Mouse (Mus musculus): ENCODE data around the gene Klhl25. TPM values are rescaled to one million over a fixed set of nuclear protein-coding genes. Genes with fewer than 3 reads are reported as not detected.

Klhl25 gene
- 40.1 and 42.8 TPM in 2 replicates for polyA plus RNA-seq (2015; fragmentation: Nextera tagmentation; extraction: Ambion mirVana)

- Histone ChIP-seq H3K9ac (replicated peaks) (peak within 1 kb of the TSS; percentile 79), H3K4me2 (replicated peaks) (peak within 1 kb of the TSS; percentile 61), H3K27ac (replicated peaks) (peak within 1 kb of the TSS; percentile 82), H3K27me3 (no peaks in the 10 kb centered on the region), H3K4me3 (peak within 1 kb of the TSS; percentile 73), H3K9me3 (no peaks in the 10 kb centered on the region), H3K36me3 (no peaks in the 10 kb centered on the region), H3K4me1 (peaks cover 45% of the 10 kb centered on the region)
- ATAC-seq (replicated peaks) = peak; percentile 96
- WGBS = under 1% methylated on average over 60 of the region's 60 CpGs
These were observed at the start of gene Klhl25 for GRCm38 (mm10) chr7:75848115-75848775. TSS of gene Klhl25 (plus strand) at chr7:75848310.

GRCm38 (mm10) chr7:75800530-75800929 lies 47.6 kb upstream of the Klhl25 start:
- 75% methylated on average over 4 of the region's 4 CpGs for WGBS

DNA sequence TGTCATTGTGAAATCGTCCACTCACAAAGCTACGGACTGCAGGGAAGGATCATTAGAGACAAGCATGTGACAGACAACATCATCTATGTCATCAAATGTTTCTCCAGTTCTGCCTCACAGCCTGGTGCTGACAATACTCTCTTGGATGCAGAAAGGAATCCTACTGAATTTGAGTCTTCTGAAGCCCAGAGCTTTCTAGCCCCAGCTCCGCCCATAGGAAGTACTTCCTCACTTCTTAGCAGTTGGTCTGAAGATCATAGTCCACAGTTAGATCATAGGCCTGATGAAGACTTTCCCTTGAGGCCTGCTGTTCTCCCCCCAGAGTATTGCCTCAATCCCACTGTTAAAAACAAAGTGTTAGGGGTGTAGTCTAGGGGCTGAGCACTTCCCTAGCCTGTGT lies 47.1 kb upstream of the Klhl25 start:
- no peak for ATAC-seq (replicated peaks)
- H3K4me3 ChIP-seq = no peak overlapping the region
- no peak overlapping the region for H3K4me2 ChIP-seq (replicated peaks)

More at GRCm38 (mm10) chr7:75800530-75800929, 47.6 kb upstream of the Klhl25 start:
- Histone ChIP-seq H3K4me3 (no peak overlapping the region), H3K36me3 (no peaks in the 10 kb centered on the region), H3K4me2 (replicated peaks) (no peak overlapping the region), H3K9me3 (no peaks in the 10 kb centered on the region), H3K27me3 (no peaks in the 10 kb centered on the region), H3K4me1 (no peaks in the 10 kb centered on the region), H3K27ac (replicated peaks) (no peak overlapping the region), H3K9ac (replicated peaks) (no peak overlapping the region)
- no peak for ATAC-seq (replicated peaks)

DNA sequence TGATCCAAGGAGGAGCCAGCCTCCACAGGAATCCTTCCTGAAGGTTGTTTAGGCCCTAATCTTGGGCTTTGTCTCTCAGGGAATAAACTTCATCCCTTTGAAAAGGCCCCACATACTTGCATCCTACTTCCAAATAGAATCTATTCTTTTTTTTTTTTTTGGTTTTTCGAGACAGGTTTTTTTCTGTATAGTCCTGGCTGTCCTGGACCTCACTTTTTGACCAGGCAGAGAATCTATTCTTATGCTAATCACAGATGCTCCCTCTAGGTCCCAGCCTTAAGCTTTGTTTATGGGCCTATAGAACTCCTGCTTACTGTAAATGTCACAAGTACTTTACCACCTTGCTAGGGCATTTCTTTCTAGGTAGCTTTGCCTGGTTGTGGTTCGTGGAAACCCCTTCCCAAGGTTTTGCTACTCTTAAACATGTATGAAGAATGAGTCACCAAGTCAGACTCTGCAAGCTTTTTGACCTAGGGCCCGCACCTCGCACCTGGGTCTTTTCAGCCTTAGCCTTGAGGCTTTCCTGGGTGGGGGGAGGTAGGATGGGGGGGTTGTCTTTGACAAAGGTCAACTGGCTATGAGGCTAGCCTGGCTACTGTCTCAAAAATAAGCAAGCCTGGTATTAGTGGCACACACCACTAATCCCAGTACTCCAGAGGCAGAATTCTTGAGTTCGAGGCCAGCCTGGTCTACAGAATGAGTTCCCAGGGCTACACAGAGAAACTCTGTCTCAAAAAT lies 46.3 kb upstream of the Klhl25 start:
- H3K36me3 ChIP-seq = no peaks in the 10 kb centered on the region
- WGBS = 94% methylated on average over 5 of the region's 5 CpGs
- no peaks in the 10 kb centered on the region for H3K27me3 ChIP-seq
- H3K4me2 ChIP-seq (replicated peaks) = no peak overlapping the region
- no peak overlapping the region for H3K27ac ChIP-seq (replicated peaks)
- no peak overlapping the region for H3K9ac ChIP-seq (replicated peaks)
- no peak overlapping the region for H3K4me3 ChIP-seq
- H3K9me3 ChIP-seq = no peaks in the 10 kb centered on the region
- ATAC-seq (replicated peaks) = no peak
- H3K4me1 ChIP-seq = peaks cover 10% of the 10 kb centered on the region

More for the DNA sequence above, 47.1 kb upstream of the Klhl25 start:
- Histone ChIP-seq H3K27me3 (no peaks in the 10 kb centered on the region), H3K27ac (replicated peaks) (no peak overlapping the region), H3K9me3 (no peaks in the 10 kb centered on the region), H3K36me3 (no peaks in the 10 kb centered on the region), H3K4me1 (0 out of 2 replicates have a peak, but pooled peaks cover 2% of the 10 kb centered on the region), H3K9ac (replicated peaks) (no peak overlapping the region)
- 92% methylated on average over 3 of the region's 3 CpGs for WGBS

GRCm38 (mm10) chr7:75802887-75803286 lies 45.2 kb upstream of the Klhl25 start:
- H3K9ac ChIP-seq (replicated peaks) = no peak overlapping the region
- WGBS = 73% methylated on average over 3 of the region's 3 CpGs
- ATAC-seq (replicated peaks) = no peak

DNA sequence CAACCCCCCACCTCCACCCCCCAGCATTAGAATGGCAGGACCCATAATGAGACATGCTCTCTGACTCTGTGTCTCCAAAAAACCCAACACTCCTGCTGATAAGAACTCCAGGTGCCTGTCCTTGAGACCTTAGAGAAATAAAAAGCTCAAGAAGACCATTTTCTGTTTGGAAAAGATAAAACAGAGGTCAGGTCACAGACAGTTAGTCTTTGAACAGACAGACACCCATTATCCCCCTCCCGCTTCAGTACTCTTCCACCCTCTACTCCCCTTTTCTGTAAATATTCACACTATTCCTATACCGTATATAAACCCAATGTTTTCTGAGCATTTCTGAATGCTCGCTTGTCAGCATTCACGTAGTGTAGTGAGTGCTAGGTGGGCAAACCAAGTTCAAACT lies 41.9 kb upstream of the Klhl25 start:
- H3K27me3 ChIP-seq = no peaks in the 10 kb centered on the region
- no peak overlapping the region for H3K4me3 ChIP-seq
- no peak overlapping the region for H3K27ac ChIP-seq (replicated peaks)
- peaks cover 12% of the 10 kb centered on the region for H3K4me1 ChIP-seq
- H3K9me3 ChIP-seq = no peaks in the 10 kb centered on the region
- H3K4me2 ChIP-seq (replicated peaks) = no peak overlapping the region
- 67% methylated on average over 4 of the region's 4 CpGs for WGBS
- no peaks in the 10 kb centered on the region for H3K36me3 ChIP-seq
- no peak for ATAC-seq (replicated peaks)
- H3K9ac ChIP-seq (replicated peaks) = no peak overlapping the region

More at GRCm38 (mm10) chr7:75802887-75803286, 45.2 kb upstream of the Klhl25 start:
- H3K27me3 ChIP-seq = no peaks in the 10 kb centered on the region
- no peak overlapping the region for H3K27ac ChIP-seq (replicated peaks)
- no peaks in the 10 kb centered on the region for H3K9me3 ChIP-seq
- peaks cover 12% of the 10 kb centered on the region for H3K4me1 ChIP-seq
- no peaks in the 10 kb centered on the region for H3K36me3 ChIP-seq
- no peak overlapping the region for H3K4me3 ChIP-seq
- H3K4me2 ChIP-seq (replicated peaks) = no peak overlapping the region

- ATAC-seq (replicated peaks) = no peak; the same call in 1 of the 2 replicates
- WGBS = 20% methylated on average over 4 of the region's 4 CpGs
These were observed 41.4 kb upstream of the Klhl25 start for GRCm38 (mm10) chr7:75806711-75807110.

GRCm38 (mm10) chr7:75807460-75808304 lies 40.4 kb upstream of the Klhl25 start:
- 79% methylated on average over 17 of the region's 17 CpGs for WGBS
- no peak overlapping the region for H3K4me3 ChIP-seq
- H3K27ac ChIP-seq (replicated peaks) = no peak overlapping the region
- H3K9ac ChIP-seq (replicated peaks) = no peak overlapping the region
- no peaks in the 10 kb centered on the region for H3K27me3 ChIP-seq
- peak; percentile 38 for ATAC-seq (replicated peaks)
- no peak overlapping the region for H3K4me2 ChIP-seq (replicated peaks)
- no peaks in the 10 kb centered on the region for H3K9me3 ChIP-seq
- no peaks in the 10 kb centered on the region for H3K36me3 ChIP-seq
- peaks cover 12% of the 10 kb centered on the region for H3K4me1 ChIP-seq

More at GRCm38 (mm10) chr7:75806711-75807110, 41.4 kb upstream of the Klhl25 start:
- no peak overlapping the region for H3K9ac ChIP-seq (replicated peaks)
- H3K36me3 ChIP-seq = no peaks in the 10 kb centered on the region
- peaks cover 12% of the 10 kb centered on the region for H3K4me1 ChIP-seq
- no peaks in the 10 kb centered on the region for H3K9me3 ChIP-seq
- H3K4me3 ChIP-seq = no peak overlapping the region
- no peak overlapping the region for H3K4me2 ChIP-seq (replicated peaks)
- no peak overlapping the region for H3K27ac ChIP-seq (replicated peaks)
- H3K27me3 ChIP-seq = no peaks in the 10 kb centered on the region

- no peak for ATAC-seq (replicated peaks)
- Histone ChIP-seq H3K4me3 (no peak overlapping the region), H3K27me3 (no peaks in the 10 kb centered on the region), H3K4me1 (no peaks in the 10 kb centered on the region), H3K9ac (replicated peaks) (no peak overlapping the region), H3K9me3 (no peaks in the 10 kb centered on the region), H3K4me2 (replicated peaks) (no peak overlapping the region), H3K27ac (replicated peaks) (no peak overlapping the region), H3K36me3 (no peaks in the 10 kb centered on the region)
- WGBS = 91% methylated on average over 7 of the region's 7 CpGs
These were observed 27.4 kb upstream of the Klhl25 start for GRCm38 (mm10) chr7:75820687-75821086.

DNA sequence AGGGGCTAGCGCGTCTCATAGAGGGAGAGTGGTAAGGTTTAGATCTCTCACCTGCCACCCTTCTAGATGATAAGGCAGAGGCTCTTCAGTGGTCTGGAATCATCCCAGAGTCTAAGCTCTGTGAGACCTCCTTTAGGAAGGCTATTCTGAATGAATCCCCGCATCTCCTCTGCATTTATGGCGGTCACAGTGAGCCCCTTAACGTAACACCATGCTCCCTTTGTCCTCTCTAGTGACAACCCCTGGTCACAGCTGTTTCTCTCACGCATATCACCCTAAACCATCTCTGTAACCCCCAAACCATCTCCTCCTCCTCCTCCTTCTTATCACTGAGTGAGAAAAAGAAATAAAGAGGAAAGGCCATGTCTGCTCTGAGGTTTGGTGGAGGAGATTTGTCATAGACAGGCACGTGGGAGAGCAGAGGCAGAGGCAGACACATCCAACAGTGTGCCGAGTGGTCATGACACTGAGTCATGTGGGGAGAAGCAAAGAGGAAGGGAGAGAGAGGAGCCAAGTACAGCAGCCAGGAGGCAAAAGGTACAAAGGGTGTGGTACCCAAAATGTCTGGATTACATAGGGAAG lies 25.9 kb upstream of the Klhl25 start:
- 88% methylated on average over 8 of the region's 8 CpGs for WGBS
- Histone ChIP-seq H3K4me1 (no peaks in the 10 kb centered on the region), H3K4me2 (replicated peaks) (no peak overlapping the region), H3K9ac (replicated peaks) (no peak overlapping the region), H3K27me3 (no peaks in the 10 kb centered on the region), H3K27ac (replicated peaks) (no peak overlapping the region), H3K9me3 (no peaks in the 10 kb centered on the region), H3K36me3 (no peaks in the 10 kb centered on the region), H3K4me3 (no peak overlapping the region)
- ATAC-seq (replicated peaks) = no peak

GRCm38 (mm10) chr7:75823071-75823470 lies 25.0 kb upstream of the Klhl25 start:
- Histone ChIP-seq H3K27me3 (no peaks in the 10 kb centered on the region), H3K9me3 (no peaks in the 10 kb centered on the region), H3K9ac (replicated peaks) (no peak overlapping the region), H3K4me3 (no peak overlapping the region), H3K36me3 (no peaks in the 10 kb centered on the region), H3K4me2 (replicated peaks) (no peak overlapping the region), H3K4me1 (no peaks in the 10 kb centered on the region), H3K27ac (replicated peaks) (no peak overlapping the region)
- 82% methylated on average over 2 of the region's 2 CpGs for WGBS
- ATAC-seq (replicated peaks) = no peak

Data from forebrain, embryonic 15.5 days (tissue).